Mouse (Mus musculus) midbrain, embryonic 11.5 days (tissue): ENCODE data around the gene Cdk15. TPM values are rescaled to one million over a fixed set of nuclear protein-coding genes. Genes with fewer than 3 reads are reported as not detected.
A peak's percentile ranks its signal among the peaks of the same experiment; 100 is the strongest.

Source experiments
- ATAC-seq: fragments of 200-750 bp; cut with Nextera tagmentation; 2 replicates; pipeline ENCODE4 v1.8.0; 2017; ENCODE audit warnings: moderate TSS enrichment, moderate library complexity; ENCODE audit not compliant: low FRiP score
- DNase-seq: peaks from one replicate; pipeline ENCODE4 v3.0.0; 2015; ENCODE audit warnings: low spot score; ENCODE audit errors: missing footprints
- H3K27ac ChIP-seq: fragments of 300-500 bp; sonication (generic); 2 replicates; pipeline ENCODE4 v1.5.1; 2014; ENCODE audit warnings: low read depth, low read length
- H3K27me3 ChIP-seq: fragments of 300-500 bp; sonication (generic); 2 replicates; pipeline ENCODE4 v1.6.1; 2014; ENCODE audit warnings: mild to moderate bottlenecking, low read length, moderate library complexity, mixed read lengths; ENCODE audit not compliant: control insufficient read depth, insufficient read depth
- H3K36me3 ChIP-seq: fragments of 300-500 bp; sonication (generic); 2 replicates; pipeline ENCODE4 v1.6.1; 2014; ENCODE audit warnings: mild to moderate bottlenecking, low read length, moderate library complexity, mixed read lengths; ENCODE audit not compliant: control insufficient read depth, insufficient read depth
- H3K4me1 ChIP-seq: fragments of 300-500 bp; sonication (generic); 2 replicates; pipeline ENCODE4 v1.6.1; 2014; ENCODE audit warnings: low read length; ENCODE audit not compliant: control insufficient read depth, insufficient read depth
- H3K4me2 ChIP-seq: fragments of 300-500 bp; sonication (generic); 2 replicates; pipeline ENCODE4 v1.6.1; 2014; ENCODE audit warnings: mild to moderate bottlenecking, moderate library complexity
- H3K4me3 ChIP-seq: fragments of 300-500 bp; sonication (generic); 2 replicates; pipeline ENCODE4 v1.5.1; 2014; ENCODE audit warnings: low read depth, low read length
- H3K9ac ChIP-seq: fragments of 300-500 bp; sonication (generic); 2 replicates; pipeline ENCODE4 v1.6.1; 2014; ENCODE audit warnings: low read length
- H3K9me3 ChIP-seq: fragments of 300-500 bp; sonication (generic); 2 replicates; pipeline ENCODE4 v1.6.1; 2016; ENCODE audit warnings: low read length; ENCODE audit not compliant: control insufficient read depth
- WGBS: fragments of 180-500 bp; shearing (Covaris S2); extraction: QIAGEN DNeasy Blood & Tissue Kit; methylation state at CpG from one replicate; pipeline ENCODE4 v1.1.7; 2014; 5-methylcytosine and 5-hydroxymethylcytosine counted together
- polyA plus RNA-seq: library from polyadenylated mRNA; unstranded; fragments of >200 nt; fragmentation: Nextera tagmentation; extraction: Ambion mirVana; gene quantifications from 2 replicates; pipeline ENCODE4 v1.2.1, GENCODE M21; 2014

Gene Cdk15
- polyA plus RNA-seq, 1 experiment from 2014 or later, result 0.52 TPM

DNA sequence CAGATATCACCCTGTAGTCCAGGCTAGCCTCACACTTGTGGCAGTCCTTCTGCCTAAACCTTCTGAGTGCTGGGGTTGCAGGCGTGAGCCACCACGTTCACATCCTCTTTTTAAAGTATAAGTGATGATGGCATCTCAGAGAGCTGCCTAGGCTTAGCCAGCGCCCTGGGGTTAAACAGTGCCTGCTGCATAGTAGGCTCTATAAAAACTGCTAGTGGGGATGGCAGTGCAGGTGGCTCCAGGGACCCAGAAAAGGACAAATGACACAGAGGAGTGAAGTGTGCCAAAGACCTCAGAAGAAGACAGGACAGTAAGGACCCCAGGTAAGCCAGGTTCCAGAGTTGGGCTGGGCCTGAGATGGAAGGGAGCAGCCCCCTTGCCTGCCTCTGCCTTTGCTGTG lies 104.1 kb downstream of the Cdk15 start:
- WGBS, result 79% methylated on average over 3 of the region's 3 CpGs
- no peaks in the 10 kb centered on the region for H3K4me1 ChIP-seq
- H3K36me3 ChIP-seq, result no peaks in the 10 kb centered on the region
- no peak overlapping the region for H3K4me2 ChIP-seq
- H3K9ac ChIP-seq, result no peak overlapping the region
- H3K9me3 ChIP-seq, result no peaks in the 10 kb centered on the region
- ATAC-seq, result no peak
- H3K27me3 ChIP-seq, result no peaks in the 10 kb centered on the region
- no peak for DNase-seq
- no peak overlapping the region for H3K27ac ChIP-seq
- no peak overlapping the region for H3K4me3 ChIP-seq

DNA sequence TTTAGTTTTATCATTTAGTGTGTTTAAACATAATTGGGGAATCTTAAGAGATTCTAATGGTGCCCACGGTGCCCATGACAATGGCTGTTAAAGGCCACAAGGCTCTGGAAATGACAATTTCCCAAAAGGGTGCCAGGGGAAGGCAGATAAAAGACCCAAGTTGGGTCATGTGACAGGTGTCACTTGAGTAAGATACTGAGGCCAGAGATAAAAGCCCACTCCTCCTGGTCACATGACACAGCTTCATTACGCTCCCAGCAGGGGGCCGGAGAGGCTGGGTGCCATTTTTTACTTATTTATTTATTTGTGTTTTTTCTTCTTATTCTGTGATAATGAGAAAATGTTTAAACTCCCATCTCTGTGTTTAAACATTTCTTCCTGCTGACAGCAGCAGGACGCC lies 104.8 kb downstream of the Cdk15 start:
- ATAC-seq (no peak), DNase-seq (peak; percentile 12)
- H3K27me3 ChIP-seq, result no peaks in the 10 kb centered on the region
- H3K36me3 ChIP-seq, result no peaks in the 10 kb centered on the region
- H3K4me3 ChIP-seq, result no peak overlapping the region
- H3K9me3 ChIP-seq, result no peaks in the 10 kb centered on the region
- 82% methylated on average over 4 of the region's 4 CpGs for WGBS
- no peak overlapping the region for H3K27ac ChIP-seq
- no peaks in the 10 kb centered on the region for H3K4me1 ChIP-seq
- no peak overlapping the region for H3K4me2 ChIP-seq
- H3K9ac ChIP-seq, result no peak overlapping the region

DNA sequence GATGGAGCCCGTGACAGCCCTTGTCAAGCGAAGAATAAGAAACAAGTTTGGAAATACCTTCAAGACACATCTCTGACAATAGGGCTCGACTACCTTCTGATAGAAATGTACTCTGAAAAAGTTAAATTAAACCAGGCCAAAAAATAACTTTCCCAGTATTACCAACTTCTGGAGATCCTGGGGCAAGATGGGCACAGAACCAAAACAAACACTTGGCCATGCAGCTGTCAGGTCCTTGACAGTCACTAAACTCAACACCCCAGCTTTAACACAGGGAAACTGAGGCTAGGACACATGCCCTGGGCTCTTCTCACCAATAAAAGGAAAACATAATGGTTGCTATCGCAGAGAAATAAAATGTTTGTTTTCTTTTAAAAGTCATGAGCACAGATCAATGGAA lies 105.3 kb downstream of the Cdk15 start:
- no peak overlapping the region for H3K4me2 ChIP-seq
- no peak for ATAC-seq
- no peaks in the 10 kb centered on the region for H3K4me1 ChIP-seq
- no peaks in the 10 kb centered on the region for H3K27me3 ChIP-seq
- H3K9ac ChIP-seq, result no peak overlapping the region
- 84% methylated on average over 4 of the region's 4 CpGs for WGBS
- peak; percentile 33 for DNase-seq
- H3K27ac ChIP-seq, result no peak overlapping the region
- no peaks in the 10 kb centered on the region for H3K9me3 ChIP-seq
- H3K36me3 ChIP-seq, result no peaks in the 10 kb centered on the region
- no peak overlapping the region for H3K4me3 ChIP-seq

DNA sequence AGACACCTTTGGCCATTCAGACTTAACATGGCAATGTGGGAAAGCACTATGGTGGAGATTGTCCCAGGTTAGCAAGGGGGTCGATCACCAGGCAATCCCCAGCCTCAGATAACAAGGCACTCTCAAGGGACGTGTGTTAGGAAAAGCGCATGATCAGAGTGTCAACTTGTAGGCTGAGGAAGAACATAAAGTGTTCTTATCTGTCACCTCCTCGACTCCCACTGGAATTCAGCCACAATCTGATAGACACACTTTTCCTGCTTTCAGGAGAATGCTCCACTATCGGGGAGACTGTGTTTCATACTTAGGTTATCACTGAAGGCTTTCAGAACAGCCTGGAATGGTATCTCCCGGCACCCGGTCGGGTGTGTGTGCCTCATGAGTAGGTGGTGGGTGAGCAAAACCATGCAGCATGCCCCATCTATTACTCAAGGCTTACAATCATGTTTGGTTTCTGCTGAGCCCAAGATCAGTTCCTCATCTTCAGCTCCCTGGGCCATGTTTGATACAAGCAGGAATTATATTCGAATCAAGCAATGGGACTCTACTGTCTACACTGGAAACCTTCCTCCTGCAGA lies 107.8 kb downstream of the Cdk15 start:
- WGBS, result 81% methylated on average over 9 of the region's 9 CpGs
- no peaks in the 10 kb centered on the region for H3K27me3 ChIP-seq

DNA sequence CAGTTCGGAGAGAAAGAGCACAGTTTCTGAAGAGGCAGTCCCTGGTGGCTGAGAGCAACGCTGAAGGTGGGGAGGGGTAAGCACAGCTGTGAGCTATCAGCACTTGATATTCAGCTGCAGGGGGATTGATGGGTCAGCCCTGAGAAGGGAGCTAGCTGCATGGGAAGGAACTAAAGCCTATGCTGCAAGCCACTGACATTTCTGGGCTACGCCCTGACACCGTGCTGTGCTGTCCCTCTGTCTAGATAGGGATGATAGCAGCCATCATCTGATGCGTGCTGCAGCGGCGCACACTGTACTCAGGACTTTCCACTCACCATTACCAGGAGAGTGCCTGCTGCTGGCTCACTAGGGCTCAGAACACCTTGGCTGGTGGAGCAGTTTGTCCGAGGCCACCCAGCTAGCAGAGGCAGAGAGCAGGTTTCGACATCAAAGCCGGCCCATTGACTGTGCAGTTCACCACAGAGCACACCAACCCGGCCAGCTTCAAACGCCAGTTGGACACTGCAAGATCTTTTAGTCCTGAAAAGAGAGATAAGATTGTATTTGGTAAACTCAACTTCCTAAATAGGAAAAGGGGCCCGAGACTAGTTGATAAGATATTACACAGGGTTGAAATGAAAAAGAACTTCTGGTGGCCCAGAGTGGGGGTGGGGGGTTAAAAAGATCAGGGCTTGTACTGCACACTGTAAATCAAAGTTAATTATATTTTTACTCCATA lies 111.4 kb downstream of the Cdk15 start:
- WGBS, result 33% methylated on average over 13 of the region's 13 CpGs
- peaks cover 4% of the 10 kb centered on the region; the same call in 1 of the 2 replicates for H3K4me1 ChIP-seq

More for the DNA sequence above, 107.8 kb downstream of the Cdk15 start:
- DNase-seq (peak; percentile 79), ATAC-seq (no peak)
- Histone ChIP-seq H3K9me3 (no peaks in the 10 kb centered on the region), H3K27ac (no peak overlapping the region), H3K36me3 (no peaks in the 10 kb centered on the region), H3K4me1 (peaks cover 4% of the 10 kb centered on the region; the same call in 1 of the 2 replicates), H3K4me3 (no peak overlapping the region), H3K4me2 (no peak overlapping the region), H3K9ac (no peak overlapping the region)

DNA sequence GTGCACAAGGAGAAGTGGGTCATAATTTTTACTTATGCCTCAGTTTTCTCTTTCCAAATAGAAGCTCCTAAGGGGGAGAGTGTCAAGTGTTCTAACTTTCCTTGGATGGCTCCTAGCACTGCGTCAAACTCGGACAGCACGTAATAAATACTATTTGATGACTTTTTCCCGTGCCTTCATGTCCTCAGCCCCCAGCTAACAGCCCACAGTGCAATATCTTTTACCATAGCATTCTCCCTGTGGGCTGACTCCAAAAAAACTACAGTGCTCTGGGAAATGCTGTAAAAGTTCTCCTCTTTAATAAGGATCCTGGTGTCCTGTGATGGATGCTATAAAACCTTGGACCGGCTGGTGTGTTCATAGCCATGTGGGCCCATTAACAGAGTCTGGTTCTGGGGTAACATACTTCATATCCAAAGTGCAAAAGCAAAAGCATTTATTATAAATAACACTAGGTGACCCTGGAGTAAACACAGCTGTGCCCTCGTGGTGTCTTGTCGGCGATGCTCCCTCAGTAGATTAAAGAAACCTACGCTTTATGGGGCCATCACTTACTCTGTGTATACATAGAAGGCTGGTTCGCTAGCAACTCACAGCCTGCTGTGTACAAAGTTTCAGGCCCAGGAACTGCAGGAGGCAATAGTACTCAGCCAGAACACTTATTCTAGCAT lies 112.1 kb downstream of the Cdk15 start:
- H3K27me3 ChIP-seq, result no peaks in the 10 kb centered on the region

More for the DNA sequence above, 111.4 kb downstream of the Cdk15 start:
- H3K9ac ChIP-seq, result no peak overlapping the region
- no peak overlapping the region for H3K4me3 ChIP-seq
- H3K9me3 ChIP-seq, result no peaks in the 10 kb centered on the region
- ATAC-seq, result no peak
- peak; percentile 83 for DNase-seq
- no peaks in the 10 kb centered on the region for H3K36me3 ChIP-seq
- H3K27me3 ChIP-seq, result no peaks in the 10 kb centered on the region
- H3K27ac ChIP-seq, result no peak overlapping the region
- no peak overlapping the region for H3K4me2 ChIP-seq

DNA sequence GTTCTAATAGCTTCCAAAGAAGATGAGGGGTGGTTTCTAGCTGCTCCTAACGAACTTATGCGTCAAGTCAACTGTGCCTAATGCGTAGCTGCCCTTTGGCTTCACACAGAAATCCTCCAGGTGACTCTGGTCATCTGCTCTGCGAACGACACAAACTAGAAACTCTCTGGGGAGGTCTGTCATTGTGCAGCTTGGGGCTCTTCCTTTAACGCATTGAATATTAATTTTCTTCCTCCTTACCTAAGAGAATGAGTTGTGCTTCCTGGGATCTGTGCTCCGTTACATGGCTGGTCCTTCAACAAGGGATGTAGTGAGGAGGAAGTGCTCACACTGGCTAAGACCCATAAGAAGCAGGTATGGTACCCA lies 112.6 kb downstream of the Cdk15 start:
- Histone ChIP-seq H3K27me3 (no peaks in the 10 kb centered on the region), H3K27ac (no peak overlapping the region), H3K9me3 (no peaks in the 10 kb centered on the region), H3K36me3 (no peaks in the 10 kb centered on the region), H3K4me3 (no peak overlapping the region), H3K4me2 (no peak overlapping the region), H3K4me1 (peaks cover 4% of the 10 kb centered on the region; the same call in 1 of the 2 replicates), H3K9ac (no peak overlapping the region)
- ATAC-seq, result no peak
- DNase-seq, result peak; percentile 81
- 73% methylated on average over 7 of the region's 7 CpGs for WGBS

More for the DNA sequence above, 112.1 kb downstream of the Cdk15 start:
- WGBS, result 87% methylated on average over 10 of the region's 10 CpGs
- Histone ChIP-seq H3K4me3 (no peak overlapping the region), H3K9ac (no peak overlapping the region), H3K4me2 (no peak overlapping the region), H3K9me3 (no peaks in the 10 kb centered on the region), H3K36me3 (no peaks in the 10 kb centered on the region), H3K4me1 (peaks cover 4% of the 10 kb centered on the region; the same call in 1 of the 2 replicates), H3K27ac (no peak overlapping the region)
- ATAC-seq (no peak), DNase-seq (peak; percentile 28)

DNA sequence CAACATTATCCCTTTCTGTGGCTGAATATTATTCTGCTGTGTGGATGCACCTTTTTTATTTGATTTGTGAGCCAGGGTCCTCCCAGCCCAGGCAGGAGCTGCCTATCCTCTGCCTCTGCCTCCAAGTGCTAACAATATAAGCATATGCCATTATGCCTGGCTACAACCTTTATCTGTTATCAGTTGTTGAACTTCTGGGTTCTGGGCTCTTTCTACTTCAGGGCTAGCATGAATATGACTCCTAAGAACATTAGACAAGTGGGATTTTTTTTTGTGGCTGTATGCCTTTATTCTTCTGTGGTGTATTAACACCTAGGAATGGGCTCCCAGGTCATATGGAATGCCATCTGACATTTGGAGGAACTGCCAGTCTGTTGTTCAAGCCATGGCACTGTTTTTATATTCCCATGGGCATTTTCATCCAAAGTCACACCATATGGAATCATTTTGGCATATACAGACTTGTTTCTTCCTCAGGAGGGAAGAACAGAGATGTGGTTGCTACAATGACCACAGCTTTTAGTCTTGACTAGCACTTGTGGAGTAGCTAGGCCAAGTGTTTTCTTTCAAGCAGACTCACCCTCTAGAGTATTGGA lies 113.7 kb downstream of the Cdk15 start:
- no peaks in the 10 kb centered on the region for H3K9me3 ChIP-seq
- DNase-seq (no peak), ATAC-seq (no peak)
- H3K27ac ChIP-seq, result no peak overlapping the region
- no peak overlapping the region for H3K9ac ChIP-seq
- no peak overlapping the region for H3K4me3 ChIP-seq
- H3K4me1 ChIP-seq, result peaks cover 4% of the 10 kb centered on the region; the same call in 1 of the 2 replicates
- no peak overlapping the region for H3K4me2 ChIP-seq
- no peaks in the 10 kb centered on the region for H3K27me3 ChIP-seq
- H3K36me3 ChIP-seq, result no peaks in the 10 kb centered on the region
